Mouse (Mus musculus): ENCODE data around the gene Cacng3. TPM values are rescaled to one million over a fixed set of nuclear protein-coding genes. Genes with fewer than 3 reads are reported as not detected.

Gene Cacng3
- total and polyA plus RNA-seq, 2 experiments from 2014 or later, result 0.05 TPM; not detected in 1

DNA sequence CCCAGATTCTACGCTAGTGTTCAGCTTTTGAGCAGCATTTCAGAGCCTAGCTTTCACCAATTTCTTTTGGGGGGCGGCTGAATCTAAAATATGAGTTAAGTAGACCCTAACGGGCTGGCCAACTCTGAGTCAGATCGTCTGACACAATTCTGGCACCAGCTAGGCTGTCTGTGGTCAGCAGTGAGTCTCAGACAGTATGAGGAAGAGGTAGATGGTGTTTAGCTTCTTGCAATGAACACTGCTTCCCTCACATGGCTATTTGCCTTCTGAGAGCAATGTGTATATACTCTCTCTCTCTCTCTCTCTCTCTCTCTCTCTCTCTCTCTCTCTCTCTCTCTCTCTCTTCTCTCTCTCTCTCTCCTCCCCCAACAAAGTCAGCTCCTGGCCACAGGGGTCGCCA is 37.3 kb upstream of the Cacng3 start:
- DNase-seq (ENCODE audit: low spot score) (no peak), ATAC-seq (ENCODE audit: insufficient read depth, low read depth) (no peak)
- Histone ChIP-seq H3K9me3 (replicated peaks; ENCODE audit: control insufficient read depth, low read length) (no peaks in the 10 kb centered on the region), H3K9ac (replicated peaks; ENCODE audit: low read depth, low read length) (no peak overlapping the region), H3K4me1 (ENCODE audit: control insufficient read depth, insufficient read depth) (no peaks in the 10 kb centered on the region), H3K27me3 (ENCODE audit: control insufficient read depth, insufficient read depth, low read length) (no peaks in the 10 kb centered on the region), H3K4me2 (ENCODE audit: low read depth, low read length) (no peak overlapping the region), H3K27ac (ENCODE audit: low read depth) (no peak overlapping the region), H3K4me3 (ENCODE audit: low read depth, low read length) (no peak overlapping the region), H3K36me3 (replicated peaks; ENCODE audit: control insufficient read depth, insufficient read depth, low read length) (no peaks in the 10 kb centered on the region)
- no peak for TF ChIP-seq CTCF (IDR thresholded peaks at IDR 0.05; ENCODE audit: low read depth)
- TF ChIP-seq EP300 (IDR thresholded peaks at IDR 0.05; ENCODE audit: low read depth), result no peak
- 62% methylated on average over 5 of the region's 5 CpGs for WGBS

DNA sequence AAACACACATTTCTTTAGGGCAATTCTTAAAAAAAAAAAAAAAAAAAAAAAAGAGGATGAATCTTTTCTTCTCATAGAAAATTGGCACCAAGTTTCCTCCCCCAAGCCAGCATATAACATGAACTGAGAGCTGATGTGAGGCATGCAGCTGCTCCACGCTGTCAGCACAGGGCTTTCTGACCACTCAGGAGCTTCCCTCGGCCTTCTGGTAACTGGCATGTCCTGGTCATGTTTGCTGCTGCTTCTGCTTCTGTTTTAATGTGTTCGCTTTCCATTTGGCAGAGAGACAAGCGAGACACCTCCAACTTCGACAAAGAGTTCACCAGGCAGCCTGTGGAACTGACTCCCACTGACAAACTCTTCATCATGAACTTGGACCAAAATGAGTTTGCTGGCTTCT is 36.8 kb upstream of the Cacng3 start:
- Histone ChIP-seq H3K4me3 (ENCODE audit: low read depth, low read length) (no peak overlapping the region), H3K36me3 (replicated peaks; ENCODE audit: control insufficient read depth, insufficient read depth, low read length) (no peaks in the 10 kb centered on the region), H3K9ac (replicated peaks; ENCODE audit: low read depth, low read length) (no peak overlapping the region), H3K27me3 (ENCODE audit: control insufficient read depth, insufficient read depth, low read length) (no peaks in the 10 kb centered on the region), H3K4me2 (ENCODE audit: low read depth, low read length) (no peak overlapping the region), H3K9me3 (replicated peaks; ENCODE audit: control insufficient read depth, low read length) (no peaks in the 10 kb centered on the region), H3K4me1 (ENCODE audit: control insufficient read depth, insufficient read depth) (no peaks in the 10 kb centered on the region), H3K27ac (ENCODE audit: low read depth) (no peak overlapping the region)
- ATAC-seq (ENCODE audit: insufficient read depth, low read depth) (no peak), DNase-seq (ENCODE audit: low spot score) (no peak)
- 76% methylated on average over 5 of the region's 5 CpGs for WGBS
- TF ChIP-seq CTCF (IDR thresholded peaks at IDR 0.05; ENCODE audit: low read depth), result no peak
- TF ChIP-seq EP300 (IDR thresholded peaks at IDR 0.05; ENCODE audit: low read depth), result no peak

DNA sequence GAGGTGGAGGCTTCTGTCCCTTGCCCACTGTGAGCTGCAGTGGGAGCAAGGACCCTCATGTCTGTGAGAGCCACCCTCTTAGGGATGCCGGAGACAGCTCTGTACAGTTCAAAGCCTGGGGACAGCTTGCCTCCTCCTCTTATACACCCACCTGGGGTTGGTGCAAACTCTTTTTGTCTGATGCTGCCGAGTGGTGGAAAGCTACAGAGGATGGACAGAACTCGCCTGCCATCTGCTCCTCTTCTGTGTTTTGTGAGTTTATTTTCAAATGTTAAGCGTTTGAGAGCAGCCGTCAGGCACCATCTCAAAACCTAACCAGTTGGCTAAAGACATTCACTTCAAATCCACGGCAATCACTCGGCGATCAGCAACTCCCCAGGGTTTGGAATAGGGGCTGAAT is 26.6 kb upstream of the Cacng3 start:
- no peak overlapping the region for H3K9ac ChIP-seq (replicated peaks; ENCODE audit: low read depth, low read length)
- no peaks in the 10 kb centered on the region for H3K9me3 ChIP-seq (replicated peaks; ENCODE audit: control insufficient read depth, low read length)

DNA sequence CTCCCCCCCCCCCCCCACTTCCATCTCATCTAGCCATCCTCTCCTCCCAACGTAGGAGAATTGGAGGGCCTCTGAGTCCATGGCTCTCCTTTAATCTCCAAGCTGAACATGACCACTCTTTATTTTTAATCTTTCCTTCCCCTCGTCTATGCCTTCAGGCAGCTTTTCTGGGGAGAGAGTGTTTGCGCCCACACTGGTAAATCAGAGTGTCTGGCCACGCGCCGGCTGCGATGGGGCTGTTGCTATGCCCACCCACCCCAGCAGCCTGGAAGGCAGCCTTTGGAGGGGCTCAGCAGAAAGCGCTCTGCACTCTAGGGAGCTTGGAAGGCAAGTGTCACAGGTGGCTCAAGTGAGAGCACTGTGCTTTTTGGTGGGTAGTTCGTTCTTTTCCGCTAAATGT is 21.0 kb upstream of the Cacng3 start:
- TF ChIP-seq CTCF (IDR thresholded peaks at IDR 0.05; ENCODE audit: low read depth), result no peak
- no peak for TF ChIP-seq EP300 (IDR thresholded peaks at IDR 0.05; ENCODE audit: low read depth)
- Histone ChIP-seq H3K4me2 (ENCODE audit: low read depth, low read length) (no peak overlapping the region), H3K36me3 (replicated peaks; ENCODE audit: control insufficient read depth, insufficient read depth, low read length) (no peaks in the 10 kb centered on the region), H3K9me3 (replicated peaks; ENCODE audit: control insufficient read depth, low read length) (no peaks in the 10 kb centered on the region), H3K4me1 (ENCODE audit: control insufficient read depth, insufficient read depth) (no peaks in the 10 kb centered on the region), H3K27ac (ENCODE audit: low read depth) (no peak overlapping the region), H3K9ac (replicated peaks; ENCODE audit: low read depth, low read length) (no peak overlapping the region), H3K4me3 (ENCODE audit: low read depth, low read length) (no peak overlapping the region), H3K27me3 (ENCODE audit: control insufficient read depth, insufficient read depth, low read length) (no peaks in the 10 kb centered on the region)
- WGBS, result 71% methylated on average over 10 of the region's 10 CpGs
- ATAC-seq (ENCODE audit: insufficient read depth, low read depth) (no peak), DNase-seq (ENCODE audit: low spot score) (no peak)

More for the DNA sequence above, 26.6 kb upstream of the Cacng3 start:
- no peaks in the 10 kb centered on the region for H3K27me3 ChIP-seq (ENCODE audit: control insufficient read depth, insufficient read depth, low read length)
- no peak overlapping the region for H3K4me2 ChIP-seq (ENCODE audit: low read depth, low read length)
- no peak for ATAC-seq (ENCODE audit: insufficient read depth, low read depth)
- no peak for DNase-seq (ENCODE audit: low spot score)
- H3K4me1 ChIP-seq (ENCODE audit: control insufficient read depth, insufficient read depth), result no peaks in the 10 kb centered on the region
- no peaks in the 10 kb centered on the region for H3K36me3 ChIP-seq (replicated peaks; ENCODE audit: control insufficient read depth, insufficient read depth, low read length)
- no peak for TF ChIP-seq CTCF (IDR thresholded peaks at IDR 0.05; ENCODE audit: low read depth)
- TF ChIP-seq EP300 (IDR thresholded peaks at IDR 0.05; ENCODE audit: low read depth), result no peak
- H3K4me3 ChIP-seq (ENCODE audit: low read depth, low read length), result no peak overlapping the region
- no peak overlapping the region for H3K27ac ChIP-seq (ENCODE audit: low read depth)
- 84% methylated on average over 8 of the region's 8 CpGs for WGBS

DNA sequence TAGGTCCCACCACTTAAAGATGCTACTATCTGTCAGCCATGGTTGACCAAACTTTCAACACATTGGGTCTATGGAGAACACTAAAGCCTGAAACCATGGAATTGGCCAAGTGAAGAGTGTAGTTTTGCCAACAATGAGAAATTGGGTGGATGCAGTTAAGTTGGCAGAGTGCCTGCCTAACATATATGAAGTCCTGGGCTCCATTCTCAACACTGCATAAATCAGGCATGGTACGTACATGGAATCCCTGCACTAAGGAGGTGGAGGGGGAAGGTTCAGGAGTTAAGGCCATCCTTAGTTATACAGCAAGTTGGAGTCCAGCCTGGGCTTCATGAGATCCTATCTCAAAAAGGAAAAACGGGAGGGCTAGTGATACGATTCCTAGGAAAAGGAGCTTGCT is 17.8 kb upstream of the Cacng3 start:
- no peak overlapping the region for H3K27ac ChIP-seq (ENCODE audit: low read depth)
- no peak overlapping the region for H3K9ac ChIP-seq (replicated peaks; ENCODE audit: low read depth, low read length)
- no peaks in the 10 kb centered on the region for H3K4me1 ChIP-seq (ENCODE audit: control insufficient read depth, insufficient read depth)
- no peak for TF ChIP-seq EP300 (IDR thresholded peaks at IDR 0.05; ENCODE audit: low read depth)
- TF ChIP-seq CTCF (IDR thresholded peaks at IDR 0.05; ENCODE audit: low read depth), result no peak
- DNase-seq (ENCODE audit: low spot score) (no peak), ATAC-seq (ENCODE audit: insufficient read depth, low read depth) (no peak)
- 72% methylated on average over 3 of the region's 3 CpGs for WGBS
- no peaks in the 10 kb centered on the region for H3K9me3 ChIP-seq (replicated peaks; ENCODE audit: control insufficient read depth, low read length)
- no peak overlapping the region for H3K4me3 ChIP-seq (ENCODE audit: low read depth, low read length)
- H3K27me3 ChIP-seq (ENCODE audit: control insufficient read depth, insufficient read depth, low read length), result no peaks in the 10 kb centered on the region
- no peak overlapping the region for H3K4me2 ChIP-seq (ENCODE audit: low read depth, low read length)
- no peaks in the 10 kb centered on the region for H3K36me3 ChIP-seq (replicated peaks; ENCODE audit: control insufficient read depth, insufficient read depth, low read length)

DNA sequence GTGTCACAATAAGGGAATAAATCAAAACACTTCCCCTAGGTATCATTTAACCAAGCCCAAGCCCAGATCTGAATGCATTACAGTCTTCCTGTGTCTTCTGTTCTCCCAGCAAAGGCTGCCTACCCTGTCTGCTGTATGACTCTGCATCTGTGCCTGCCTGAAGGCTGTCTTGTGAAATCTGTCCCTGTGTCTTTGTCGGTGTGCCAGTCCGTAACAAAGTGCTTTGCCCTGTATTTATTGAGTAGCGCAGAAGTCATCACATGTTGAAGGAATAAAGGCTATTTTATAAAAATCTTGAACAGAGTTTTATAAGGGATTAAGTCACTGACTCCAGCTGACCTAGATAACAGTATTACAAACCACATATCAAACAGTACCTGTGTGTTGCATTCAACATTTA is 13.6 kb upstream of the Cacng3 start:
- ATAC-seq (ENCODE audit: insufficient read depth, low read depth), result no peak
- H3K36me3 ChIP-seq (replicated peaks; ENCODE audit: control insufficient read depth, insufficient read depth, low read length), result no peaks in the 10 kb centered on the region
- H3K9me3 ChIP-seq (replicated peaks; ENCODE audit: control insufficient read depth, low read length), result no peaks in the 10 kb centered on the region
- DNase-seq (ENCODE audit: low spot score), result no peak
- 81% methylated on average over 3 of the region's 3 CpGs for WGBS
- H3K4me3 ChIP-seq (ENCODE audit: low read depth, low read length), result no peak overlapping the region
- TF ChIP-seq EP300 (IDR thresholded peaks at IDR 0.05; ENCODE audit: low read depth) (no peak), CTCF (IDR thresholded peaks at IDR 0.05; ENCODE audit: low read depth) (no peak)
- no peaks in the 10 kb centered on the region for H3K27me3 ChIP-seq (ENCODE audit: control insufficient read depth, insufficient read depth, low read length)
- no peaks in the 10 kb centered on the region for H3K4me1 ChIP-seq (ENCODE audit: control insufficient read depth, insufficient read depth)
- H3K9ac ChIP-seq (replicated peaks; ENCODE audit: low read depth, low read length), result no peak overlapping the region
- H3K4me2 ChIP-seq (ENCODE audit: low read depth, low read length), result no peak overlapping the region
- H3K27ac ChIP-seq (ENCODE audit: low read depth), result no peak overlapping the region

All from heart, postnatal 0 days (tissue).